ENCODE assay signal across 11 mouse cellular contexts in genomic region chr7:27329981-27330380, GRCm38 (mm10). TPM values are rescaled to one million over a fixed set of nuclear protein-coding genes. Genes with fewer than 3 reads are reported as not detected.
DNase-seq lines count a peak whose midpoint lies in the region; ATAC-seq and TF ChIP-seq lines count a peak whose summit lies in the region.
"Had no signal": no experiment of that assay in that cellular context is flagged by ENCODE, and none has a peak within 500 bp of the region (broad histone marks: within the 10 kb centered on the region; RNA-seq: fewer than 3 reads in every experiment).

No protein-coding gene starts in this region.

- H3K9ac ChIP-seq in kidney, postnatal 0 days (ENCODE audit: low read depth, low read length): no peak overlapping the region
- no peak overlapping the region for H3K9ac ChIP-seq in embryonic facial prominence, embryonic 15.5 days
- no peak overlapping the region for H3K9ac ChIP-seq in liver, postnatal 0 days (replicated peaks)
- H3K9ac ChIP-seq: hindbrain, embryonic 15.5 days had no signal

- H3K27ac ChIP-seq in kidney, postnatal 0 days: no peak overlapping the region
- no peak overlapping the region for H3K27ac ChIP-seq in embryonic facial prominence, embryonic 15.5 days (replicated peaks)
- H3K27ac ChIP-seq in liver, postnatal 0 days (ENCODE audit: low read depth): no peak overlapping the region
- H3K27ac ChIP-seq: hindbrain, embryonic 15.5 days had no signal

- H3K4me3 ChIP-seq in erythroblast, embryonic 14.5 days (replicated peaks): peak overlapping the region; percentile 49
- no peak overlapping the region for H3K4me3 ChIP-seq in kidney, postnatal 0 days (replicated peaks; ENCODE audit: low read depth, low read length)
- peak overlapping the region; percentile 53 for H3K4me3 ChIP-seq in embryonic facial prominence, embryonic 15.5 days (replicated peaks)
- H3K4me3 ChIP-seq in liver, postnatal 0 days (ENCODE audit: low read depth, low read length): peak overlapping the region; percentile 43; the same call in 1 of the 2 replicates

- peaks cover 100% of the 10 kb centered on the region for H3K27me3 ChIP-seq in erythroblast, embryonic 14.5 days (ENCODE audit: control insufficient read depth)
- peaks cover 8% of the 10 kb centered on the region for H3K27me3 ChIP-seq in kidney, postnatal 0 days (ENCODE audit: insufficient read depth, low read length)
- H3K27me3 ChIP-seq in embryonic facial prominence, embryonic 15.5 days: peaks cover 57% of the 10 kb centered on the region
- peaks cover 95% of the 10 kb centered on the region for H3K27me3 ChIP-seq in liver, postnatal 0 days (ENCODE audit: insufficient read depth, low read length)

- no peak for DNase-seq in kidney, postnatal 0 days (ENCODE audit: low spot score)
- DNase-seq in kidney, adult 9 months: no peak
- no peak for DNase-seq in liver, postnatal 0 days
- DNase-seq in frontal cortex, postnatal 10 days (ENCODE audit: low spot score in 2 of 2): no peak
- DNase-seq in frontal cortex, postnatal 25 days (ENCODE audit: low spot score in 2 of 2): no peak

- no peak for TF ChIP-seq CTCF in kidney, postnatal 0 days (IDR thresholded peaks at IDR 0.05; ENCODE audit: low read depth)
- no peak for TF ChIP-seq CTCF in liver, postnatal 0 days (IDR thresholded peaks at IDR 0.05; ENCODE audit: low read depth)

- H3K36me3 ChIP-seq in erythroblast, embryonic 14.5 days (ENCODE audit: control insufficient read depth): no peaks in the 10 kb centered on the region
- no peaks in the 10 kb centered on the region for H3K36me3 ChIP-seq in kidney, postnatal 0 days (ENCODE audit: insufficient read depth, low read length)
- H3K36me3 ChIP-seq in embryonic facial prominence, embryonic 15.5 days: 0 out of 2 replicates have a peak, but pooled peaks cover 9% of the 10 kb centered on the region
- H3K36me3 ChIP-seq in liver, postnatal 0 days (replicated peaks; ENCODE audit: insufficient read depth, low read length): no peaks in the 10 kb centered on the region
- H3K36me3 ChIP-seq: hindbrain, embryonic 15.5 days had no signal

- 27% methylated on average over 17 of the region's 17 CpGs for WGBS in kidney, postnatal 0 days
- WGBS in embryonic facial prominence, embryonic 15.5 days: 29% methylated on average over 17 of the region's 17 CpGs
- WGBS in liver, postnatal 0 days (ENCODE audit: insufficient replicate concordance): 21% methylated on average over 17 of the region's 17 CpGs

- H3K9me3 ChIP-seq in erythroblast, embryonic 14.5 days (ENCODE audit: control insufficient read depth, low read length): peaks cover 14% of the 10 kb centered on the region
- H3K9me3 ChIP-seq in kidney, postnatal 0 days (replicated peaks; ENCODE audit: low read length): no peaks in the 10 kb centered on the region
- no peaks in the 10 kb centered on the region for H3K9me3 ChIP-seq in embryonic facial prominence, embryonic 15.5 days (replicated peaks)
- H3K9me3 ChIP-seq in liver, postnatal 0 days (ENCODE audit: low read length): no peaks in the 10 kb centered on the region
- H3K9me3 ChIP-seq: hindbrain, embryonic 15.5 days had no signal

- peaks cover 41% of the 10 kb centered on the region for H3K4me1 ChIP-seq in erythroblast, embryonic 14.5 days (ENCODE audit: control insufficient read depth)
- peaks cover 28% of the 10 kb centered on the region for H3K4me1 ChIP-seq in kidney, postnatal 0 days (replicated peaks; ENCODE audit: insufficient read depth, low read length)
- peaks cover 79% of the 10 kb centered on the region for H3K4me1 ChIP-seq in embryonic facial prominence, embryonic 15.5 days
- peaks cover 21% of the 10 kb centered on the region for H3K4me1 ChIP-seq in liver, postnatal 0 days (ENCODE audit: insufficient read depth)

- no peak for ATAC-seq in erythroblast, adult 5-6 weeks (replicated peaks; ENCODE audit: low FRiP score, poor library complexity, severe bottlenecking)
- ATAC-seq in kidney, postnatal 0 days (replicated peaks; ENCODE audit: low FRiP score, low read depth): no peak
- ATAC-seq in embryonic facial prominence, embryonic 15.5 days (ENCODE audit: insufficient number of reproducible peaks, low FRiP score, low TSS enrichment, low read depth): no peak
- ATAC-seq in liver, postnatal 0 days: no peak

- TF ChIP-seq EP300 in liver, postnatal 0 days (IDR thresholded peaks at IDR 0.05; ENCODE audit: low read depth): no peak

- peak overlapping the region; percentile 89 for H3K4me2 ChIP-seq in kidney, postnatal 0 days (ENCODE audit: low read length)
- peak overlapping the region; percentile 90 for H3K4me2 ChIP-seq in embryonic facial prominence, embryonic 15.5 days (replicated peaks)
- H3K4me2 ChIP-seq in liver, postnatal 0 days (ENCODE audit: low read depth, low read length): peak overlapping the region; percentile 71

RNA-seq across cellular contexts. Expression of gene Ltbp4, which starts 7.5 kb away (rescaled TPM):
- polyA plus RNA-seq in erythroblast, embryonic 14.5 days (2012): 0.01 and 0.03 TPM in 2 replicates
- not detected in 2 replicates for total RNA-seq in erythroblast, adult 5-6 weeks (2015; ENCODE audit: low replicate concordance)
- 1.2 TPM in 1 of 2 replicates, not detected in the other for total RNA-seq in erythroblast, adult 5-6 weeks (2017; ENCODE audit: low replicate concordance)
- polyA plus RNA-seq in kidney, postnatal 0 days (2015; fragmentation: Nextera tagmentation; extraction: Ambion mirVana): 41.7 and 43.8 TPM in 2 replicates
- polyA plus RNA-seq in embryonic facial prominence, embryonic 15.5 days (2015; fragmentation: Nextera tagmentation; extraction: Ambion mirVana): 85.5 and 92.3 TPM in 2 replicates
- polyA plus RNA-seq in liver, postnatal 0 days (2015; fragmentation: Nextera tagmentation; extraction: Ambion mirVana): 7.2 and 9.2 TPM in 2 replicates

RNA-seq across cellular contexts. Expression of gene Shkbp1, which starts 25.8 kb away (rescaled TPM):
- 13.0 and 15.9 TPM in 2 replicates for polyA plus RNA-seq in erythroblast, embryonic 14.5 days (2012)
- 9.0 and 13.3 TPM in 2 replicates for total RNA-seq in erythroblast, adult 5-6 weeks (2015; ENCODE audit: low replicate concordance)
- total RNA-seq in erythroblast, adult 5-6 weeks (2017; ENCODE audit: low replicate concordance): 3.4 and 10.0 TPM in 2 replicates
- polyA plus RNA-seq in kidney, postnatal 0 days (2015; fragmentation: Nextera tagmentation; extraction: Ambion mirVana): 34.1 and 40.2 TPM in 2 replicates
- 36.8 and 46.2 TPM in 2 replicates for polyA plus RNA-seq in embryonic facial prominence, embryonic 15.5 days (2015; fragmentation: Nextera tagmentation; extraction: Ambion mirVana)
- polyA plus RNA-seq in liver, postnatal 0 days (2015; fragmentation: Nextera tagmentation; extraction: Ambion mirVana): 9.5 and 10.9 TPM in 2 replicates

RNA-seq across cellular contexts. Expression of gene Gm20479, which starts 27.2 kb away (rescaled TPM):
- polyA plus RNA-seq in erythroblast, embryonic 14.5 days (2012): not detected in 2 replicates
- not detected in 2 replicates for total RNA-seq in erythroblast, adult 5-6 weeks (2015; ENCODE audit: low replicate concordance)
- total RNA-seq in erythroblast, adult 5-6 weeks (2017; ENCODE audit: low replicate concordance): not detected in 2 replicates
- 0.57 TPM in 1 of 2 replicates, not detected in the other for polyA plus RNA-seq in kidney, postnatal 0 days (2015; fragmentation: Nextera tagmentation; extraction: Ambion mirVana)
- polyA plus RNA-seq in embryonic facial prominence, embryonic 15.5 days (2015; fragmentation: Nextera tagmentation; extraction: Ambion mirVana): 0.35 and 0.43 TPM in 2 replicates
- polyA plus RNA-seq in liver, postnatal 0 days (2015; fragmentation: Nextera tagmentation; extraction: Ambion mirVana): 1.1 TPM in 1 of 2 replicates, not detected in the other
- total RNA-seq: left cerebral cortex, postnatal 25 days had no signal
- polyA plus RNA-seq: hindbrain, embryonic 15.5 days; thymus, adult 2 months had no signal
